Mouse (Mus musculus): ENCODE measurements around the gene Cx3cr1. TPM values are rescaled to one million over a fixed set of nuclear protein-coding genes. Genes with fewer than 3 reads are reported as not detected.

Cx3cr1 gene
- polyA plus RNA-seq, 1 experiment from 2014 or later = 9.8 TPM

GRCm38 (mm10) chr9:119970221-119970620, 99.5 kb downstream of the Cx3cr1 start:
- no peak for DNase-seq (ENCODE audit: low spot score)
- H3K27me3 ChIP-seq (replicated peaks; ENCODE audit: control insufficient read depth, insufficient read depth, low read length) = no peaks in the 10 kb centered on the region

GRCm38 (mm10) chr9:119969811-119970210, 99.9 kb downstream of the Cx3cr1 start:
- H3K36me3 ChIP-seq (ENCODE audit: control insufficient read depth, insufficient read depth, low read length) = peaks cover 35% of the 10 kb centered on the region
- H3K4me3 ChIP-seq (ENCODE audit: low read depth, low read length) = no peak overlapping the region
- no peak overlapping the region for H3K9ac ChIP-seq (ENCODE audit: low read depth, low read length)
- H3K27ac ChIP-seq (replicated peaks; ENCODE audit: low read depth, low read length) = no peak overlapping the region
- H3K9me3 ChIP-seq (ENCODE audit: control insufficient read depth, low read length) = no peaks in the 10 kb centered on the region
- no peak for ATAC-seq (ENCODE audit: low read depth)
- H3K4me1 ChIP-seq (ENCODE audit: control insufficient read depth, insufficient read depth, low read length) = peaks cover 5% of the 10 kb centered on the region; the same call in 1 of the 2 replicates
- no peak overlapping the region for H3K4me2 ChIP-seq (ENCODE audit: low read depth, low read length)
- WGBS = 87% methylated on average over 7 of the region's 7 CpGs
- no peaks in the 10 kb centered on the region for H3K27me3 ChIP-seq (replicated peaks; ENCODE audit: control insufficient read depth, insufficient read depth, low read length)
- DNase-seq (ENCODE audit: low spot score) = no peak

More at GRCm38 (mm10) chr9:119970221-119970620, 99.5 kb downstream of the Cx3cr1 start:
- no peaks in the 10 kb centered on the region for H3K9me3 ChIP-seq (ENCODE audit: control insufficient read depth, low read length)
- 43% methylated on average over 6 of the region's 6 CpGs for WGBS
- no peak overlapping the region for H3K4me2 ChIP-seq (ENCODE audit: low read depth, low read length)
- peaks cover 5% of the 10 kb centered on the region; the same call in 1 of the 2 replicates for H3K4me1 ChIP-seq (ENCODE audit: control insufficient read depth, insufficient read depth, low read length)
- no peak overlapping the region for H3K27ac ChIP-seq (replicated peaks; ENCODE audit: low read depth, low read length)
- ATAC-seq (ENCODE audit: low read depth) = 0 out of 2 replicates have a peak, but pooled peaks have one; percentile 5
- peak overlapping the region; percentile 11; the same call in 1 of the 2 replicates for H3K9ac ChIP-seq (ENCODE audit: low read depth, low read length)
- H3K36me3 ChIP-seq (ENCODE audit: control insufficient read depth, insufficient read depth, low read length) = peaks cover 35% of the 10 kb centered on the region
- H3K4me3 ChIP-seq (ENCODE audit: low read depth, low read length) = no peak overlapping the region

GRCm38 (mm10) chr9:119966221-119966910, 103.3 kb downstream of the Cx3cr1 start:
- DNase-seq (ENCODE audit: low spot score) (no peak), ATAC-seq (ENCODE audit: low read depth) (no peak)
- Histone ChIP-seq H3K36me3 (ENCODE audit: control insufficient read depth, insufficient read depth, low read length) (0 out of 2 replicates have a peak, but pooled peaks cover 4% of the 10 kb centered on the region), H3K4me2 (ENCODE audit: low read depth, low read length) (no peak overlapping the region), H3K4me1 (ENCODE audit: control insufficient read depth, insufficient read depth, low read length) (peaks cover 15% of the 10 kb centered on the region), H3K9me3 (ENCODE audit: control insufficient read depth, low read length) (no peaks in the 10 kb centered on the region), H3K4me3 (ENCODE audit: low read depth, low read length) (no peak overlapping the region), H3K27ac (replicated peaks; ENCODE audit: low read depth, low read length) (no peak overlapping the region), H3K27me3 (replicated peaks; ENCODE audit: control insufficient read depth, insufficient read depth, low read length) (no peaks in the 10 kb centered on the region), H3K9ac (ENCODE audit: low read depth, low read length) (no peak overlapping the region)
- 86% methylated on average over 26 of the region's 26 CpGs for WGBS

- Histone ChIP-seq H3K9ac (ENCODE audit: low read depth, low read length) (no peak overlapping the region), H3K4me1 (ENCODE audit: control insufficient read depth, insufficient read depth, low read length) (peaks cover 10% of the 10 kb centered on the region), H3K27ac (replicated peaks; ENCODE audit: low read depth, low read length) (no peak overlapping the region), H3K4me2 (ENCODE audit: low read depth, low read length) (no peak overlapping the region), H3K36me3 (ENCODE audit: control insufficient read depth, insufficient read depth, low read length) (no peaks in the 10 kb centered on the region), H3K27me3 (replicated peaks; ENCODE audit: control insufficient read depth, insufficient read depth, low read length) (no peaks in the 10 kb centered on the region), H3K4me3 (ENCODE audit: low read depth, low read length) (no peak overlapping the region), H3K9me3 (ENCODE audit: control insufficient read depth, low read length) (no peaks in the 10 kb centered on the region)
- DNase-seq (ENCODE audit: low spot score) (no peak), ATAC-seq (ENCODE audit: low read depth) (no peak)
- 67% methylated on average over 3 of the region's 3 CpGs for WGBS
Observed at GRCm38 (mm10) chr9:119965186-119965585, 104.5 kb downstream of the Cx3cr1 start.

GRCm38 (mm10) chr9:119964206-119964605, 105.5 kb downstream of the Cx3cr1 start:
- Histone ChIP-seq H3K9ac (ENCODE audit: low read depth, low read length) (no peak overlapping the region), H3K9me3 (ENCODE audit: control insufficient read depth, low read length) (no peaks in the 10 kb centered on the region), H3K4me2 (ENCODE audit: low read depth, low read length) (no peak overlapping the region), H3K4me1 (ENCODE audit: control insufficient read depth, insufficient read depth, low read length) (peaks cover 10% of the 10 kb centered on the region), H3K4me3 (ENCODE audit: low read depth, low read length) (no peak overlapping the region), H3K36me3 (ENCODE audit: control insufficient read depth, insufficient read depth, low read length) (no peaks in the 10 kb centered on the region), H3K27ac (replicated peaks; ENCODE audit: low read depth, low read length) (no peak overlapping the region), H3K27me3 (replicated peaks; ENCODE audit: control insufficient read depth, insufficient read depth, low read length) (no peaks in the 10 kb centered on the region)
- 72% methylated on average over 3 of the region's 3 CpGs for WGBS
- DNase-seq (ENCODE audit: low spot score) (no peak), ATAC-seq (ENCODE audit: low read depth) (no peak)

- WGBS = 9% methylated on average over 16 of the region's 21 CpGs
- H3K27me3 ChIP-seq (replicated peaks; ENCODE audit: control insufficient read depth, insufficient read depth, low read length) = no peaks in the 10 kb centered on the region
- no peaks in the 10 kb centered on the region for H3K9me3 ChIP-seq (ENCODE audit: control insufficient read depth, low read length)
- H3K36me3 ChIP-seq (ENCODE audit: control insufficient read depth, insufficient read depth, low read length) = no peaks in the 10 kb centered on the region
- peak overlapping the region; percentile 2; the same call in 1 of the 2 replicates for H3K4me3 ChIP-seq (ENCODE audit: low read depth, low read length)
- ATAC-seq (ENCODE audit: low read depth) (peak; percentile 66), DNase-seq (ENCODE audit: low spot score) (peak; percentile 64)
- H3K27ac ChIP-seq (replicated peaks; ENCODE audit: low read depth, low read length) = no peak overlapping the region
- H3K4me2 ChIP-seq (ENCODE audit: low read depth, low read length) = peak overlapping the region; percentile 37
- H3K9ac ChIP-seq (ENCODE audit: low read depth, low read length) = 0 out of 2 replicates have a peak overlapping the region, but pooled peaks have one; percentile 6
- peaks cover 10% of the 10 kb centered on the region for H3K4me1 ChIP-seq (ENCODE audit: control insufficient read depth, insufficient read depth, low read length)
Observed at GRCm38 (mm10) chr9:119962987-119963667, 106.6 kb downstream of the Cx3cr1 start.

GRCm38 (mm10) chr9:119962216-119962615, 107.5 kb downstream of the Cx3cr1 start:
- Histone ChIP-seq H3K4me1 (ENCODE audit: control insufficient read depth, insufficient read depth, low read length) (peaks cover 10% of the 10 kb centered on the region), H3K27ac (replicated peaks; ENCODE audit: low read depth, low read length) (no peak overlapping the region), H3K9ac (ENCODE audit: low read depth, low read length) (no peak overlapping the region), H3K4me3 (ENCODE audit: low read depth, low read length) (no peak overlapping the region), H3K27me3 (replicated peaks; ENCODE audit: control insufficient read depth, insufficient read depth, low read length) (no peaks in the 10 kb centered on the region), H3K9me3 (ENCODE audit: control insufficient read depth, low read length) (no peaks in the 10 kb centered on the region), H3K4me2 (ENCODE audit: low read depth, low read length) (no peak overlapping the region), H3K36me3 (ENCODE audit: control insufficient read depth, insufficient read depth, low read length) (no peaks in the 10 kb centered on the region)
- 68% methylated on average over 4 of the region's 4 CpGs for WGBS
- DNase-seq (ENCODE audit: low spot score) (no peak), ATAC-seq (ENCODE audit: low read depth) (no peak)

- ATAC-seq (ENCODE audit: low read depth) = no peak
- Histone ChIP-seq H3K9ac (ENCODE audit: low read depth, low read length) (no peak overlapping the region), H3K36me3 (ENCODE audit: control insufficient read depth, insufficient read depth, low read length) (no peaks in the 10 kb centered on the region), H3K4me2 (ENCODE audit: low read depth, low read length) (no peak overlapping the region), H3K4me3 (ENCODE audit: low read depth, low read length) (no peak overlapping the region), H3K4me1 (ENCODE audit: control insufficient read depth, insufficient read depth, low read length) (peaks cover 10% of the 10 kb centered on the region), H3K27ac (replicated peaks; ENCODE audit: low read depth, low read length) (no peak overlapping the region), H3K27me3 (replicated peaks; ENCODE audit: control insufficient read depth, insufficient read depth, low read length) (no peaks in the 10 kb centered on the region), H3K9me3 (ENCODE audit: control insufficient read depth, low read length) (no peaks in the 10 kb centered on the region)
- WGBS = 73% methylated on average over 9 of the region's 9 CpGs
- DNase-seq (ENCODE audit: low spot score) = no peak
Observed at GRCm38 (mm10) chr9:119958835-119959234, 110.8 kb downstream of the Cx3cr1 start.
